Mouse (Mus musculus) adrenal gland, adult (tissue): ENCODE measurements around the gene Zcchc14.
"Not testable (repeated sequence)": the region's sequence is repeated elsewhere in the genome, so short reads cannot be mapped to it uniquely, and the experiment has no call there.

Experiments used
- DNase-seq, 2 experiments: peaks; one replicate each; pipeline ENCODE4 v3.0.0; 2022 to 2023; ENCODE audit warnings: low spot score in 1 of 2; ENCODE audit not compliant: inconsistent age in 2 of 2

Gene Zcchc14

DNA sequence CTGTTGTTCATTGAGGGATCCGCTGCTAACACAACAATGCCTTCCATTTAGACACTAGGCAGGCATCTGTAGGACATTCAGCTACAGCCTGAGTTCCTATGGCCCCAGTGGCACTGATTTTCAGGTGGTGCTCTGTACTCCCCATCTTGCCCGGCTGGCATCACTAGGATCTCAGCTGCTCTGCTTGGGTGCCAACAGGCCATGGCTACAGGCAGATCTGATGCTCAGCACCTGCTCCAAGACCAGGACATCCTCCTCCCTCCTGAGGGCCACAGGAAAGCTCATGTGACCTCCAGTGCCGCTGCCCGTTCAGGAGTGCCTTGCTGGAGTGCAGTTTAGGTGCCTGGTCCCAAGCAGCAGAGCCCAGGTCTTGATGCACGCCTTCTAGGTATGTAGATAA lies 20.3 kb downstream of the Zcchc14 start:
- peak in 1 of 2 experiments; percentile 43 for DNase-seq

DNA sequence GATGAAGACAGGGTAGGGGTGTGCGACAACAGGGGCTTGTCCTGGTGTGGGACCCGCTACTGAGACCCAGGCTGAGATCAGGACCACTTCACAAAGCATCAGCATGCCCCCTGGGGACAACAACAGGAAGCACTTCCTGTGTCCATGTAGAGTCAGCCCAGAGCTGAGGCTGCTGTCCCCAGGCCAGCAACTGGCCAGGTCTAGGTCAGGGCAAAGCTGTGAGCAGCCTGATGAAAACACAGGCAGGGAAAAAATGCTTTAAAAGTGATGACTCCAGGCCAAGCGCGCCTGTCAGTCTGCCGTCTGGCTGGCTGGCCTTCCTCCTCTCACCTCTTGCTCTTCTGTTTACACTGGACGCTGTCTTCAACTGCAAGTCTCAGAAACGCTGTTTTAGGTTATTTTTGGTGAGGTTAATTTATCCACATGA lies 21.0 kb downstream of the Zcchc14 start:
- peak; percentile 71 to 85 for DNase-seq

DNA sequence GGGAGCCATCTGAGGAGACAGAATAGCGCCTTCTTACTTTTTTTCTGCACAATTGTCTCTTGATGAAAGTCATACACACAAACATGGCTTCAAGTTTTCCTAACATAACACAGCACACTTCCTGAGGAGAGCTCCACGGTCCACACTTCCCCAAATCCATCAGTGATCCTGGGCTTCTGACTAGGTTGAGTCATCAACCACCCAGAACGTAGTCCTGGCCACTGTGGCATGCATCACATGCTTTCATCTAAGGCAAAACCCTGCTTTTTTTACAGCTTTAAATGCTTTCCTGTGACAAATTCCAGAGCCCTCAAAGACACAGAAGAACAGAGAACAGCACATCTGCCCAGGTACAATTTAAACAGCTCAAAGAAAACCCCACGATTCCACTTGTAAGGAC lies 24.0 kb downstream of the Zcchc14 start:
- DNase-seq, result no peak

DNA sequence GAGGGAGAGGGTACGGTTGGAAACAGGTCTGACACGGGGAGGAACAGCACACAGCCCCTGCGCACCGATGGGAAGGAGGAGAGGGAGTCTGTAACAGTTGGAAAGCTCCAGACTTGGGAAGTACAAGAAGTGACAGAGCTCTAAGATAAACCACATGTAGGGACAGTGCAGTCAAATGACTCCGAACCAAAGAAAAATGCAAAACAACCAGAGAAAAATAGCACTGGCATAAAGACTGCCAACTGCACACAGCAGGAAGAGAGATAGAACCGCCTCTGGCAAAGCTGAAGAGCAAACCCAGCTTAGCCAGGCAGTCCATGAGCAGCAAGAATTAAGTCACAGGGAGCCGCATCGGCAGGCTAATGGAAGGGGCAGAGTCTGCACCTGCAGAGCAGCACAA lies 29.7 kb downstream of the Zcchc14 start:
- no peak for DNase-seq

DNA sequence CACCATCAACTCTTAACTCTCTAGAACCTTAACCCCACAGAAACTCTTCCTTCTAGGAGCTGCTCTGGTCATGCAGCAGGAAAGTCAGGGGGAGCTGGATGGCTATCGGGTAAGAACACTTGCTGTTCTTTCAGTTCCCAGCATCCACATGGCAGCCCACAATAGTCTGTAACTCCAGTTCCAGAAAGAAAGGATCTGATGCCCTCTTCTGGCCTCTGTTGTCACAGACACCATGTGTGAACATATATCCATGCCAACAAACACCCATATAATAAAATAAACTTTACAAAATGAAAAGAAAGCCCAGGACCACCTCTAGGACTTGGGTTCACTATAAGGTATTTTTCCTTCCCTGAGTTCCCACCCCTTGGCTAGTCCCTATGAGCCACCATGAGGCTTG lies 30.8 kb downstream of the Zcchc14 start:
- no peak for DNase-seq

DNA sequence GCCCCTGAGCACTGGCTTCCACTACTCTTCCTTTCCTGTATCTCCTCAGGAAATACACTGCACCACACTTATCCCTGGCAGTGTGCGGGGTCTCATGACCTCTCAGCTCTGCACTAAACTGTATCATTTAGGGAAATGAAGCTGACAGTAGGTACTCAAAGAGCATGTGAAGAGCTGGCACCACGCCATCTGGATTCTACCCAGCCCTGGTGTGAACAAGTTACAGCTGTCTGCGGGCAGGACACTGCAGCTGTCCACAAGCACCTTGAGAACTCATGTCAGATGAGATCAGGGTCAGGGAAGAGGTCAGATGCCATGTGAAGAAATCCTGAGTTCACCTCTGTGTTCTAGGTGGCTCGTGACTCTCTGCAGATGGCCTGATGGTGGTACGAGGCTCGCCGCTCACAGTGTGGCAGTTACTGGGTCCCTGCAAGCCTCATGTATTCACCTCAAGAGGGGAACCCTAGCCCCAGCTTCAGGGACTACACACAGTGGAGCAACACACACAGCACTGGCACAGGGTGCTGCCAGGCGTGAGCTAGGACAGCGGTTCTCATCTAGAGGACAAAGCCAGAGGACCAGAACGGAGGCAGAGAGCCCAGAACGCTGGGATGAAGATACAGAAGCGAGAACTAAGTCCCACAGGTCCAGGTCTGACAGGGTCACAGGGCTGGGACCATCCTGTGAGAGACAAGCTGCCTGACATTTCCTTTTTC lies 31.7 kb downstream of the Zcchc14 start:
- peak; percentile 47 to 80 for DNase-seq

DNA sequence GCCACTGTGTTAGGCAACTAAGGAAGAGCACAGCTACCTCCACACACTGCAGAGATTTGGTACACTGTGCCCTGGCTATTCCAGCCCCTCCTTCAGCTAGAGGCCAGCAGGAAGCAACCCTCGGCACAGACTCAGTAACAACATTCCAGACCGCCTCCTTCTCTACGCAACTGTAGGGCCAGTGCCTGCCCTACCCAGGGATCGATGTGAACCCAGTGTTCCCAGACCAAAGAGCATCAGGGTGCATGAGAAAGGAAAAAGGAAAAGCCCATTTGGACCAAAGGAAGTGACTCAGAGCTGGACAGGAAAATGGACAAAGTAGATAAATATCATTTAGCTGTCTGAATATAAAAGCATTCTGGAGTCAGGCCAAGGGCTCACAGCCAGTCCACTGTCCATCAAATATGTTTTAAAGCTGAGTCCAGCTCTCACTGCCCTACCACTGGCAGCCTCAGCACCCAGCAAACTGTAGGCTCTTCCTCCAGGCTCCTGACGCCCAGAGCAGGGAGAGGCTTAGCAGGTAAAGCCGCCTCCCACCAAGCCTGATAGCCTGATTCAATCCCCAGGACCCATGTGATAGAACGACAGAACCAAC lies 33.2 kb downstream of the Zcchc14 start:
- DNase-seq, result peak; percentile 77 to 90

DNA sequence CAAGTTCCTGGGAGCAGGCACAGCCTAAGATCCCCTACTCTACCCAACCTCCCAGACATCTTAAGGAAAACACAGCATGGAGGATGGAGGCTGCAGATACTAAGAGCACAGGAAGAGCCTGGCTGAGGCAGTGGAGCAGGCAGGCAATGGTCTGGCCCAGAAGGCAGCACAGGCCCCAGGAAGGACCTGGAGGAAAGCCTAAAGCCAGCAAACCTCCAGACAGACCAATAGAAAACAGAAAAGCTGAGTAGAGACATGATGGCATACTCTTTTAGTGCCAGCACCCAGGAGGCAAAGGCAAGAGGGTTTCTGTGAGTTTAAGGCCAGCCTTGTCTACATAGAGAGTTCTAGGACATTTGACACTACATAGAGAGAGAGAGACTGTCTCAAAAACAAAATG lies 39.3 kb downstream of the Zcchc14 start:
- DNase-seq, result no peak

DNA sequence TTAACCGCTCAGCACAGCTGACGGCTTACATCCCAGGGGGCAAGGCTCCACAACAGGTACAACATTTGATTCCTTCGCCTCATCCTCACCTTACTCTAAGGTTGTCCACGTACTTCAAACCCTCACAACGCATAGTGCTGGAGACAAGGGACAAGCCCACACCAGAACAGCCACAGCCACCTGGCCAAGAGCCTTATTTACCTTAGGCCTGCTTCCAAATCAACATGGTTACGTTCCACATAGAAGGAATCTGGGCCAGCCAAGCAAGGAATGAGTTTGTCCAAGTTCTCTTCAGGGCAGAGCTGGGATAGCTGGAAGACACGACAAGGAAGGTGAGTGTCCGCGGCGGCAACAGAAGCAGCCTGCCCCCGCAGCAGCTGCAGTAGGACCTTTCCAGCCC lies 42.8 kb downstream of the Zcchc14 start:
- no peak for DNase-seq

DNA sequence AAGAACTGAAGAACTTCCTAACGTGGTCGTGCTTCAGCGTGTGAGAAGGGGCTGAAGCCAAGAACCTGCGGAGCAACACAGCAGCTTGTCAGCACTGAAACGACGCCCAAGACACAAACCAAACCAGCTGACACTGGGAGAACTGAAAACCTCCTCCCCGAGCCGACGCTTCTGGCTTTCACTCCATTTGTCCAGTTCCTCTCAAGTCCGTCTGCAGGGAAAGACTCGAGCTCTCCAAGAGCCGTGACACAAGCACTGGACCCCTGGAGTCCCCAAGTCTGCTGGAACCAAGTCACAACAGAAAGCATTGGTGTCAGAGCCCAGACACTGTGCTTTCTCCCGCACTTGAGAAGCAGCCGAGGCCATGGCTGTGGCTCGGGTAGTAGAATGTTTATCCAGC lies 43.5 kb downstream of the Zcchc14 start:
- no peak for DNase-seq

DNA sequence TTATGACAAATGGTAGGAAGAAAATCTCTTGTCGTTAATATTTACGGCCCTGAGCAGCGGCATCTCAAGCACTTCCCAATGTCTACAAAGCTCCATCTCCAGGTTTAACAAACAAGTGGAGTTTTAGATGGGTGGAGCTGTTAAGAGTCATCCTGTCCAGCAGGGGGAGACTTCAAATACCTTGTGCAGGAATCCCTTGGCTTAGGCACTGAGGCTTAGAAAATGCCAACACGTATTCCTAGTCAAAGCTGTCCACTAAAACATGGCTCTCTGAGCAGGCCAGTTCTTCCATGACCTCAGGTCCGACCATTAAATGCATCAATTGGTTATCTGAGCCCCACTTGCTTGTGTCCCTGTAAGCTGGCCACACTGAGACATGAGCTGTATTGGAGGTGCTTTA lies 45.0 kb downstream of the Zcchc14 start:
- peak in 1 of 2 experiments; percentile 64 for DNase-seq

DNA sequence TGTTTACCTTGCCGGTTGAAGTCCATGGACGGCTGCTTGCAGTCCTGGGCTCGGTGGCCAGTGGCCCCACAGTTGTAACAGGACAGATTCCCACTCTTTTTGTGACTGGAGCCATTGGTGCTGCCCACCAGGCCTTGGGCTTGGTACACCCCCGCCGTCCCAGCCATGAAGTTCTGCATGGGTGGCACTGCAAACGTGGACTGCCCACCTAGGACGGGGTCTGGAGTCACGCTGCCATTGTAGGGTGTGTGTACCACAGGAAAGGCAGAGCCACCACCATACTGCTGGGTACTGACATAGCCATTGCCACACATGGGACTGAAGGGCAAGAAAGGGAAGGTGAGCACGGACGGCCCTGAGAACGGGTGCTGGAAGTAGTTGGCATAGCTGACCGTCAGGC lies 48.9 kb downstream of the Zcchc14 start:
- DNase-seq, result peak in 1 of 2 experiments; percentile 29

DNA sequence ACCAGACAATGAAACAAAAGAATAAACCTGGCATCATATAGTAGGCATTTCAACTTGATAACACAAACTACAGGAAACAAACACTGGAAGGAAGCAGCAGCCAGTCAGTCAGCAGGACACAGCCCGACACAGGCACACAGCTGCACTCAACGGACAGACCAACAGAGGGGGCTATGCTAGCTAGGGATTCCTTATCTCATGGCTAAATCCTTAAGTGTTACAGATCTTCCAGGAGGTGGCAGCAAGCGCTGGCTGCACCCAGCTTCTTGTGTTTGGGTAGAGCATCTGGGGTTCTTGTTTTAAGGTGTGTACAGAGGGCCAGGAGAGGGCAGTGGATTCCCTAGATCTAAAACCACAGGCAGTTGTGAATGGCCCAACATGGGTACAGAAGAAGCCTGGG lies 49.8 kb downstream of the Zcchc14 start:
- DNase-seq, result peak; percentile 75 to 91

DNA sequence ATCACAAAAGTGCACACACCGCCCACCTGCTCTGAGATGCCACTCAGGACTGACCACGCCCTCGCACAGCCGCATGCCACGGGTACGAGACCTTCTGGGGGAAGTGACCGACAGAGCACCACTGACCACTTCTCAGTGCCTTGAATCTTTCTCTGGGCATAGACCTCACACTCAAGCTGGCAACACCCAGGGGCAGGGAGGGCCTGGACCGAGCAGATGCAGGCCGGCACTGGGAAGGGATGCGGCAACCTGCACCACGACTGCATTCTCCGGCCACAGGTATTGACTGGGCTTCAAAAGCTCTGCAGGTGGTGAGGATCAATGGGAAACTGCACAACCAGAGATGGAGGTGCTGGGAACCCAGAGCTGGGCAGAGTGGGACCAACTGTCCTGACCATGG lies 50.3 kb downstream of the Zcchc14 start:
- DNase-seq, result no peak

DNA sequence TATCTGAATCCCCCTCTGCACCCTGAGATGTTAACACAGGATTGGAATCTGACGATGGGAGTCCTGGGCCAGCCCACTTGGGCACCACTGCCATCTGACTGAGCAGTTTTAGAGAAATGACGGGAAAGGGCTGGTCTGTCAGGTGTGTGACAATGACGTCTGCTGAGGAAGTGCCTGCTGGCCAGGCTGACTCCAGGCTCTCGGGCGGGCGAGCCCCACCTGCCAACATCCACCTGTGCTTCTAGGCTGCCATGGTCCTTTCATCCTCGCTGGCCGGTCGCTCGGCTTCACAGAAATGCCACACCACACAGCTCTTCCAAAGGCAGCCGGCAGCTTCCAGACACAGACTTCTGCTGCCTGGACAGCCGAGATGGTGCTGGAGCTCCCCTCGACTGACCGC lies 52.9 kb downstream of the Zcchc14 start:
- no peak for DNase-seq

DNA sequence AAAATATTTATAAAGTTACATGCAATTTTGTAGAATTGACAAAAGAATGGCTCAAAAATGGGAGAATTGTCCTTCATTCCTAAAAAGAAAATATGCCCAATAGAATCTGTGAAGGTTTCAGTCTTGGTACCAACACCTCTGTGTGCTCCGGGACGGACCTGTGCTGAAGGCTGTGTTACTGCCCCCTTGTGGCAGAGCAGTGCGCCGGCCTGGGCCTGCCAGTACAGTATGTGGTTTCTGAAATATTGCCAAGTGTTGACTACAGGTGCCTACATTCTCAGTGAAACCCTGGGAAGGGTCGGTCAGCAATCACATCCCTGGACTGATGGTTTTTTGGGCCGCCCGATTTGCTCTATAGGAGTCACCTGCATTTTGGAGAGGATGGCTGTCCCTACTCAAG lies 53.8 kb downstream of the Zcchc14 start:
- DNase-seq, result peak; percentile 85 to 94

DNA sequence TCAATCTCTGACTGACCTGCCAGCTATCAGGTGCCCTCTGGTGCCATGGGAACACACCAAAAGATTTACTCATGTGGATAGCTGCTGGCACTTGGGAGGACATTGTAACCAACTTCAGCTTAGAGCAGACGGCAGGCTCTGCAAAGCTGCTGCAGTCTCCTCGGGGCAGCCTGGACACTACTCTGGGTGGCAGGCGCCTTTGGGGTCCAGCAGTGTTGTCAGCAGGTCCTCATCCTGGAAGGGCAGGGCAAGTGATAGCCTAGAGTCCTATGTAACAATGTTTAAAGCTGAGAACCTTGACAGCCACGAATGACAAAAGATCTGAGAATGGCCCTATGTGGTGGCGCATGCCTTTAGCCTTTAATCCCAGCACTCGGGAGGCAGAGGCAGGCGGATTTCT lies 54.5 kb downstream of the Zcchc14 start:
- peak in 1 of 2 experiments; percentile 26 for DNase-seq

DNA sequence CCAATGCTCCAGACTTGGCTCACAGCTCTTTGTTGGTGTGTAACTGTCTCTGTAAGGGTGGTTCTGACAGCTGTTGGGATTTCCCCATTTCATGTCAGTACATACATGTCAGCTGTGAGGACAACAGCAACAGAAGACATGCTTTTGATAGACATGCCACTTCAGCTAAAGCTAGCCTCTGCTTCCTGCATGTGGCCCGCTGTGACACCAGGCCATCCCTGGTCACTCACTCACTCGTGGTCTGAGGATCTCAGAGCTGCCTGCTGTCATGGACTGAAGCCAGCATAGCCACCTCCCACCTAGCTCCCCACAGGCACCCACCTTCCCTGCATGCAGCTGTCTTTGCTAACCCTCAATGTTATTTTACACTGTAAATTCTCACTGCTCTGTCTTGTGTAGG lies 55.2 kb downstream of the Zcchc14 start:
- not testable (repeated sequence) for DNase-seq

DNA sequence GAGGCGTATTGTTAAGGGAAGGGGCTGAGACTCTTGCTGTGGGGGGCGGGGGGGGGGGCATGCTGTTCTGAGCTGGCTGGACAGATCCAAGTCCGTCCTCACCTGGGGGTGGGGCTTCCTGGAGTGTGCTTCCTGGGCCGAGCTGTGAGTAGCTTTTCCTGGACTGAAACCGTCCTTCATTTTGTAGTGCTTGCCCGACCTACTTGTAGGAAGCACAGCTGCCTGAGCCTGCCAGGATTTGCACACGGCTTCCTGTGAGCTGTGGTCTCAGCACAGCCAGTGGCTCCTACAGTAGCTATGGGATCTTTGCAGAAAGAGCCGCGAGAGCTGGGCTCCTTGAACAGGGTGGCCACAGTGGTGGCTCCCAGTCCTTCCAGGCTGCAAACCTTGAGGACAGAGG lies 58.7 kb downstream of the Zcchc14 start:
- DNase-seq, result peak; percentile 48 to 53

DNA sequence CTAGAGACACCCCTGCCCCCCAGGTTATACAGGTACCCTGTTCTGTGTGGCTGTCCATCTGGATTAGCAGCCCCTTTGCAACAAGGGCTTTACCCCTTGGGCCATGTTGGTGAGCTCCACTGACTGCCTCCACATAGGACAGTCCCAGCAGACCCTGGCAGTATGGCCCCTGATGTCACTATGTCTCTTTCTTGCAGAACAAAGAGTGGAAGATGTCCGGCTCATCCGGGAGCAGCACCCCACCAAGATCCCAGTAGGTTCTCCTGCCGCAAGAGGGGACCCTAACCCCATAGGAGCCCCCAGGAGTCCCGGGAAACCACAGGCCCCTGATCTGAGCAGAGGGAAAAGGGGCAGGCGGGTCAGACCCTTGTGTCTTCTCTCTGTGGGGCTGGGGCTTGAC lies 59.4 kb downstream of the Zcchc14 start:
- peak in 1 of 2 experiments; percentile 30 for DNase-seq

DNA sequence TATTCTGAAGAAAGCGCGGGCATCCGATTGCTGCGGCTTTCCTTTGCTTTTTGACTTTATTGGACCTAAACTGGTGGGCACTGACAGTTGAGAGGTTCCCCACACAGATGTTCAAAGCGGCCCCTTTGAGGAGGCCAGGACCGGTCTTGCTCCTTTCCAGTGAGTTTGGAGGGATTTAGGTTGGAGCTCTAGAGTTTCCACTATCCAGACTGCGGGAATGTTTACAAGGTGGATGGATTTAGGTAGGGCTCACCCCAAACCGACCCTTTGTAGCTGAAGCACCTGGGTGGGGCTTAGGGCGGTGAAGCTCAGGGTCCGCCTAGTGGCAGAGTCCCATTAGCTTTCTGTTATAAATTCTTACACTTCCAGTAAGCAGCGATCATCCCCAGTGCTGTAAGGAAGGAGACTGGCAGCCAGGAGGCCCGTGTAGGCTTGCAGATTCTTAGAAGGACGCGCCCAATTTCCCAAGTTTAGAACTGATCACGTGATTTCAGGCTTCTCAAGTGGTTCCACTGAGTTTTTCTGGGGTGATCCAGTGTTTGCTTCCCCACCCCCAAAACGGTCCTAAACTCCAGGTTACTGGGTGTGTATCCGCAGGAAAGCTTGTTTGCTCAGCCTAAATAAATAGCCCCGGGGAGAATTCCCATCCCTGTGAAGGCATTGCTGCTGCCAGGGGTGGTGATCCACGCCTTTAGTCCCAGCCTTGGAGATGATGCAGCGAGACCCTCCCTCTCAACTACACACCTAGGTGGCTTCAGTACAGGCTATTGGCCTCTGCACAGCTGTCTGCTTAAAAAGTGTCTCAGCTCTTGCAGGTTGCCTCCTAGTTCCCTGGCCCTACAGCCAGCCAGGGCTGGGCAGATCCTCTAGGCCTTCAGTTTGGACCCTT lies 61.3 kb downstream of the Zcchc14 start:
- DNase-seq, result peak in 1 of 2 experiments; percentile 74
